Comparison of ENCODE assay signal across 16 mouse cellular contexts in the genomic region with DNA sequence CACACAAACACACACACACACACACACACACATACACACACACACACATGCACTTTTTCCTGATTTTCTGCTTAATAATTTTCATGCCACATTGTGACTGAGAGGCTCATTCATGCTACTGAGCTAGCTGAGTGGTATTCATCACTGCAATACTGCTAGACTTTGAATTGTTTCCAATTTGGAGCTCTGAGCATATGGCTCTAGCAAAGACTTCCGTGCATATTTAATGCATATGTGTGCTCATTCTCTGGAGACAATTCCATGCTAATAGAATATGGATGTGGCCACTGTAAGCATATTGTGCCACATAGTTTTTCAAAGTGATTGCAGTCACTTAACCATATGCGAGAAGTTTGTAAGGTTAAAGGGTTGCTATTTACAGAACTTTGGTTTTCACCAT.
DNase-seq lines count a peak whose midpoint lies in the region; ATAC-seq and TF ChIP-seq lines count a peak whose summit lies in the region.
"Had no signal": no experiment of that assay in that cellular context is flagged by ENCODE, and none has a peak within 500 bp of the region (broad histone marks: within the 10 kb centered on the region; RNA-seq: fewer than 3 reads in every experiment).

No protein-coding gene starts in this region.

- H3K27me3 ChIP-seq in neural tube, embryonic 13.5 days = no peaks in the 10 kb centered on the region
- no peaks in the 10 kb centered on the region for H3K27me3 ChIP-seq in neural tube, embryonic 15.5 days (replicated peaks)
- H3K27me3 ChIP-seq in forebrain, postnatal 0 days (ENCODE audit: insufficient read depth, low read length) = no peaks in the 10 kb centered on the region
- no peaks in the 10 kb centered on the region for H3K27me3 ChIP-seq in midbrain, embryonic 16.5 days (ENCODE audit: control insufficient read depth, insufficient read depth, low read depth, low read length)

- no peak for TF ChIP-seq CTCF in forebrain, postnatal 0 days (IDR thresholded peaks at IDR 0.05; ENCODE audit: low read depth)

- DNase-seq in frontal cortex, postnatal 10 days (ENCODE audit: low spot score in 2 of 2) = no peak
- DNase-seq in forebrain, postnatal 0 days = peak; percentile 57
- no peak for DNase-seq in kidney, adult 18-20 months
- no peak for DNase-seq in urinary bladder, postnatal 10 days (ENCODE audit: low spot score)
- DNase-seq: adrenal gland, postnatal 10 days; cerebellum, adult 11 months; heart, adult 11 months; kidney, postnatal 4 days; lung, postnatal 14 days; right cerebral cortex, postnatal 14 days had no signal

- H3K4me2 ChIP-seq in neural tube, embryonic 13.5 days = no peak overlapping the region
- H3K4me2 ChIP-seq in neural tube, embryonic 15.5 days = no peak overlapping the region
- no peak overlapping the region for H3K4me2 ChIP-seq in forebrain, postnatal 0 days (ENCODE audit: low read depth)
- no peak overlapping the region for H3K4me2 ChIP-seq in midbrain, embryonic 16.5 days (ENCODE audit: low read length)

- H3K4me1 ChIP-seq in neural tube, embryonic 13.5 days (replicated peaks) = no peaks in the 10 kb centered on the region
- no peaks in the 10 kb centered on the region for H3K4me1 ChIP-seq in neural tube, embryonic 15.5 days
- peaks cover 3% of the 10 kb centered on the region; the same call in 1 of the 2 replicates for H3K4me1 ChIP-seq in forebrain, postnatal 0 days (ENCODE audit: insufficient read depth)
- H3K4me1 ChIP-seq in midbrain, embryonic 16.5 days (ENCODE audit: control insufficient read depth, insufficient read depth, low read length) = no peaks in the 10 kb centered on the region; the same call in 1 of the 2 replicates

- no peak overlapping the region for H3K9ac ChIP-seq in neural tube, embryonic 13.5 days
- no peak overlapping the region for H3K9ac ChIP-seq in neural tube, embryonic 15.5 days (replicated peaks)
- no peak overlapping the region for H3K9ac ChIP-seq in forebrain, postnatal 0 days
- no peak overlapping the region for H3K9ac ChIP-seq in midbrain, embryonic 16.5 days (ENCODE audit: low read depth, low read length)
- H3K9ac ChIP-seq: liver, embryonic 14.5 days had no signal

- H3K4me3 ChIP-seq in neural tube, embryonic 13.5 days = no peak overlapping the region
- H3K4me3 ChIP-seq in neural tube, embryonic 15.5 days (replicated peaks) = no peak overlapping the region
- no peak overlapping the region for H3K4me3 ChIP-seq in forebrain, postnatal 0 days (ENCODE audit: low read depth, low read length)
- no peak overlapping the region for H3K4me3 ChIP-seq in midbrain, embryonic 16.5 days (ENCODE audit: low read depth, low read length)

- 60% methylated on average over 2 of the region's 2 CpGs for WGBS in neural tube, embryonic 13.5 days
- WGBS in neural tube, embryonic 15.5 days = 51% methylated on average over 2 of the region's 2 CpGs
- 35% methylated on average over 2 of the region's 2 CpGs for whole genome bisulfite sequencing in forebrain, postnatal 0 days
- 41% methylated on average over 2 of the region's 2 CpGs for WGBS in midbrain, embryonic 16.5 days

- no peaks in the 10 kb centered on the region for H3K36me3 ChIP-seq in neural tube, embryonic 13.5 days
- no peaks in the 10 kb centered on the region for H3K36me3 ChIP-seq in neural tube, embryonic 15.5 days
- no peaks in the 10 kb centered on the region for H3K36me3 ChIP-seq in forebrain, postnatal 0 days (ENCODE audit: insufficient read depth)
- H3K36me3 ChIP-seq in midbrain, embryonic 16.5 days (ENCODE audit: control insufficient read depth, insufficient read depth, low read length) = no peaks in the 10 kb centered on the region
- H3K36me3 ChIP-seq: G1E had no signal

- H3K9me3 ChIP-seq in neural tube, embryonic 13.5 days = no peaks in the 10 kb centered on the region
- no peaks in the 10 kb centered on the region for H3K9me3 ChIP-seq in neural tube, embryonic 15.5 days (replicated peaks)
- H3K9me3 ChIP-seq in forebrain, postnatal 0 days (ENCODE audit: low read length) = no peaks in the 10 kb centered on the region
- H3K9me3 ChIP-seq in midbrain, embryonic 16.5 days (replicated peaks; ENCODE audit: control insufficient read depth, low read length, poor library complexity, severe bottlenecking) = no peaks in the 10 kb centered on the region
- H3K9me3 ChIP-seq: G1E had no signal

- ATAC-seq in frontal cortex, adult (ENCODE audit: low TSS enrichment) = peak; percentile 87
- 0 out of 2 replicates have a peak, but pooled peaks have one; percentile 61 for ATAC-seq in neural tube, embryonic 13.5 days (ENCODE audit: low read depth)
- no peak for ATAC-seq in neural tube, embryonic 15.5 days (ENCODE audit: low FRiP score)
- peak; percentile 64 for ATAC-seq in forebrain, postnatal 0 days
- 0 out of 2 replicates have a peak, but pooled peaks have one; percentile 56 for ATAC-seq in midbrain, embryonic 16.5 days

- H3K27ac ChIP-seq in neural tube, embryonic 13.5 days (replicated peaks) = no peak overlapping the region
- H3K27ac ChIP-seq in neural tube, embryonic 15.5 days (replicated peaks) = no peak overlapping the region
- no peak overlapping the region for H3K27ac ChIP-seq in forebrain, postnatal 0 days (ENCODE audit: low read depth, low read length)
- no peak overlapping the region for H3K27ac ChIP-seq in midbrain, embryonic 16.5 days (ENCODE audit: low read length)
- H3K27ac ChIP-seq: liver, embryonic 14.5 days had no signal
